Mouse (Mus musculus) heart, postnatal 0 days (tissue): ENCODE measurements at regions not wholly inside any gene's neighbourhood (a gene's known extent, or its start where the extent isn't known, plus 50 kb on each side); places are given as distances from the start of the nearest gene placed in this dataset.

Source experiments
- ATAC-seq: fragments of 200-750 bp; cut with Nextera tagmentation; 2 replicates; pipeline ENCODE4 v1.8.0; 2017; ENCODE audit warnings: low read depth, moderate number of reproducible peaks, moderate library complexity; ENCODE audit not compliant: insufficient read depth
- DNase-seq: peaks from one replicate; pipeline ENCODE4 v3.0.0-alpha.2; 2016; ENCODE audit warnings: low spot score
- H3K27ac ChIP-seq: fragments of 300-500 bp; sonication (generic); 2 replicates; pipeline ENCODE4 v1.5.1; 2014; ENCODE audit warnings: low read depth, mild to moderate bottlenecking
- H3K27me3 ChIP-seq: fragments of 300-500 bp; sonication (generic); 2 replicates; pipeline ENCODE4 v1.6.1; 2014; ENCODE audit warnings: low read length, mixed read lengths; ENCODE audit not compliant: control insufficient read depth, insufficient read depth
- H3K36me3 ChIP-seq: fragments of 300-500 bp; sonication (generic); replicated peaks from 2 replicates; pipeline ENCODE4 v1.6.1; 2014; ENCODE audit warnings: low read length, mixed read lengths; ENCODE audit not compliant: control insufficient read depth, insufficient read depth
- H3K4me1 ChIP-seq: fragments of 300-500 bp; sonication (generic); 2 replicates; pipeline ENCODE4 v1.6.1; 2014; ENCODE audit warnings: antibody characterized with exemption; ENCODE audit not compliant: control insufficient read depth, insufficient read depth
- H3K4me2 ChIP-seq: fragments of 300-500 bp; sonication (generic); 2 replicates; pipeline ENCODE4 v1.6.1; 2014; ENCODE audit warnings: low read depth, mild to moderate bottlenecking, low read length, moderate library complexity
- H3K4me3 ChIP-seq: fragments of 300-500 bp; sonication (generic); 2 replicates; pipeline ENCODE4 v1.5.1; 2014; ENCODE audit warnings: low read depth, low read length
- H3K9ac ChIP-seq: fragments of 300-500 bp; sonication (generic); replicated peaks from 2 replicates; pipeline ENCODE4 v1.6.1; 2014; ENCODE audit warnings: low read depth, low read length, mixed read lengths
- H3K9me3 ChIP-seq: fragments of 300-500 bp; sonication (generic); replicated peaks from 2 replicates; pipeline ENCODE4 v1.6.1; 2016; ENCODE audit warnings: low read length; ENCODE audit not compliant: control insufficient read depth
- CTCF ChIP-seq: IDR thresholded peaks from 2 replicates; pipeline ENCODE4 v1.5.1; 2016; ENCODE audit warnings: antibody characterized with exemption, control low read depth, low read depth
- EP300 ChIP-seq: IDR thresholded peaks from 2 replicates; pipeline ENCODE4 v1.6.1; 2016; ENCODE audit warnings: antibody characterized with exemption, low read depth
- WGBS: fragments of 180-500 bp; shearing (Covaris S2); extraction: QIAGEN DNeasy Blood & Tissue Kit; methylation state at CpG from one replicate; pipeline ENCODE4 v1.1.7; 2014; 5-methylcytosine and 5-hydroxymethylcytosine counted together

GRCm38 (mm10) chrX:77432001-77432565, 78.7 kb upstream of the Tbl1x start:
- no peaks in the 10 kb centered on the region for H3K4me1 ChIP-seq
- H3K4me2 ChIP-seq, result no peak overlapping the region
- DNase-seq (no peak), ATAC-seq (no peak)
- H3K27me3 ChIP-seq, result no peaks in the 10 kb centered on the region
- H3K36me3 ChIP-seq, result no peaks in the 10 kb centered on the region
- no peak overlapping the region for H3K4me3 ChIP-seq
- H3K27ac ChIP-seq, result peak overlapping the region; percentile 53
- H3K9me3 ChIP-seq, result no peaks in the 10 kb centered on the region
- TF ChIP-seq CTCF, result no peak
- TF ChIP-seq EP300, result no peak
- WGBS, result 49% methylated on average over 2 of the region's 2 CpGs
- no peak overlapping the region for H3K9ac ChIP-seq

GRCm38 (mm10) chrX:77432846-77433810, 77.7 kb upstream of the Tbl1x start:
- no peaks in the 10 kb centered on the region for H3K4me1 ChIP-seq
- H3K9ac ChIP-seq, result no peak overlapping the region
- H3K36me3 ChIP-seq, result no peaks in the 10 kb centered on the region
- H3K4me2 ChIP-seq, result peak overlapping the region; percentile 54
- H3K4me3 ChIP-seq, result peak overlapping the region; percentile 31
- peak overlapping the region; percentile 53 for H3K27ac ChIP-seq
- H3K27me3 ChIP-seq, result no peaks in the 10 kb centered on the region
- TF ChIP-seq CTCF (no peak; the same call in 1 of the 2 replicates), EP300 (no peak; the same call in 1 of the 2 replicates)
- 23% methylated on average over 26 of the region's 29 CpGs for WGBS
- ATAC-seq (peak; percentile 93), DNase-seq (peak; percentile 86)
- H3K9me3 ChIP-seq, result no peaks in the 10 kb centered on the region

GRCm38 (mm10) chrX:77433811-77434192, 77.0 kb upstream of the Tbl1x start:
- 0 out of 2 replicates have a peak overlapping the region, but pooled peaks have one; percentile 16 for H3K27ac ChIP-seq
- WGBS, result 17% methylated on average over 3 of the region's 3 CpGs
- H3K27me3 ChIP-seq, result no peaks in the 10 kb centered on the region
- no peaks in the 10 kb centered on the region for H3K9me3 ChIP-seq
- no peaks in the 10 kb centered on the region for H3K36me3 ChIP-seq
- H3K9ac ChIP-seq, result no peak overlapping the region
- no peaks in the 10 kb centered on the region for H3K4me1 ChIP-seq
- DNase-seq (no peak), ATAC-seq (no peak; the same call in 1 of the 2 replicates)
- peak overlapping the region; percentile 54 for H3K4me2 ChIP-seq
- H3K4me3 ChIP-seq, result peak overlapping the region; percentile 31
- TF ChIP-seq CTCF (no peak), EP300 (no peak)

- TF ChIP-seq CTCF (no peak), EP300 (no peak)
- H3K4me1 ChIP-seq, result no peaks in the 10 kb centered on the region
- H3K4me2 ChIP-seq, result no peak overlapping the region
- DNase-seq (no peak), ATAC-seq (no peak)
- no peak overlapping the region for H3K27ac ChIP-seq
- no peaks in the 10 kb centered on the region for H3K9me3 ChIP-seq
- 36% methylated on average over 3 of the region's 3 CpGs for WGBS
- H3K4me3 ChIP-seq, result no peak overlapping the region
- H3K36me3 ChIP-seq, result no peaks in the 10 kb centered on the region
- no peaks in the 10 kb centered on the region for H3K27me3 ChIP-seq
- H3K9ac ChIP-seq, result no peak overlapping the region
Measured at GRCm38 (mm10) chrX:77443852-77444492, 66.8 kb upstream of the Tbl1x start.

GRCm38 (mm10) chrX:77446755-77447154, 64.1 kb upstream of the Tbl1x start:
- DNase-seq, result no peak
- Histone ChIP-seq H3K4me1 (no peaks in the 10 kb centered on the region), H3K9me3 (no peaks in the 10 kb centered on the region), H3K4me3 (no peak overlapping the region), H3K4me2 (no peak overlapping the region), H3K27ac (no peak overlapping the region), H3K36me3 (no peaks in the 10 kb centered on the region), H3K9ac (no peak overlapping the region), H3K27me3 (no peaks in the 10 kb centered on the region)
- TF ChIP-seq EP300, result no peak
- no peak for TF ChIP-seq CTCF
- no peak for ATAC-seq
- WGBS, result 65% methylated on average over 3 of the region's 3 CpGs
